Mouse (Mus musculus): ENCODE measurements at regions not wholly inside any gene's neighbourhood (a gene's known extent, or its start where the extent isn't known, plus 50 kb on each side); places are given as distances from the start of the nearest gene placed in this dataset.
A peak's percentile ranks its signal among the peaks of the same experiment; 100 is the strongest.

GRCm38 (mm10) chr13:91367896-91368556, 92.1 kb upstream of the Ssbp2 start:
- intact Hi-C loops (cut with DNase I; ENCODE audit: low total_unique reads) = loop anchor here (10.0 kb wide), 1 partner anchor 143 kb away; the partner anchor contains the start of gene Atg10
- no peak for DNase-seq

GRCm38 (mm10) chr13:91368664-91369063, 91.4 kb upstream of the Ssbp2 start:
- DNase-seq = no peak
- intact Hi-C loops (cut with DNase I; ENCODE audit: low total_unique reads) = loop anchor here (10.0 kb wide), 1 partner anchor 144 kb away; the partner anchor contains the start of gene Atg10

GRCm38 (mm10) chr13:91370021-91370420, 90.1 kb upstream of the Ssbp2 start:
- no peak for DNase-seq
- intact Hi-C loops (cut with DNase I; ENCODE audit: low total_unique reads) = loop anchor here (10.0 kb wide), 1 partner anchor 265 kb away; no protein-coding TSS in a partner anchor

- DNase-seq = peak; percentile 38
- intact Hi-C loops (cut with DNase I; ENCODE audit: low total_unique reads) = loop anchor here (10.0 kb wide), 1 partner anchor 264 kb away; no protein-coding TSS in a partner anchor
Measured at GRCm38 (mm10) chr13:91370441-91370840, 89.6 kb upstream of the Ssbp2 start.

GRCm38 (mm10) chr13:91370886-91371595, 89.0 kb upstream of the Ssbp2 start:
- peak; percentile 97 for DNase-seq

GRCm38 (mm10) chr13:91371596-91371987, 88.5 kb upstream of the Ssbp2 start:
- intact Hi-C loops (cut with DNase I; ENCODE audit: low total_unique reads) = loop anchor here (10.0 kb wide), 1 partner anchor 263 kb away; no protein-coding TSS in a partner anchor
- no peak for DNase-seq

More at GRCm38 (mm10) chr13:91370886-91371595, 89.0 kb upstream of the Ssbp2 start:
- intact Hi-C loops (cut with DNase I; ENCODE audit: low total_unique reads) = loop anchor here (10.0 kb wide), 1 partner anchor 264 kb away; no protein-coding TSS in a partner anchor

- intact Hi-C loops (cut with DNase I; ENCODE audit: low total_unique reads) = loop anchor here (2.0 to 10.0 kb wide), 2 partner anchors 86 to 262 kb away; no protein-coding TSS in a partner anchor
- peak; percentile 43 for DNase-seq
Measured at GRCm38 (mm10) chr13:91372130-91372875, 87.8 kb upstream of the Ssbp2 start.

GRCm38 (mm10) chr13:91374141-91374540, 85.9 kb upstream of the Ssbp2 start:
- peak; percentile 51 for DNase-seq
- intact Hi-C loops (cut with DNase I; ENCODE audit: low total_unique reads) = loop anchor here (10.0 kb wide), 1 partner anchor 261 kb away; no protein-coding TSS in a partner anchor

- intact Hi-C loops (cut with DNase I; ENCODE audit: low total_unique reads) = loop anchor here (10.0 kb wide), 1 partner anchor 258 kb away; no protein-coding TSS in a partner anchor
- DNase-seq = no peak
Measured at GRCm38 (mm10) chr13:91376556-91376955, 83.5 kb upstream of the Ssbp2 start.

GRCm38 (mm10) chr13:91377428-91377827, 82.7 kb upstream of the Ssbp2 start:
- intact Hi-C loops (cut with DNase I; ENCODE audit: low total_unique reads) = loop anchor here (10.0 kb wide), 1 partner anchor 257 kb away; no protein-coding TSS in a partner anchor
- DNase-seq = no peak

- intact Hi-C loops (cut with DNase I; ENCODE audit: low total_unique reads) = loop anchor here (10.0 kb wide), 1 partner anchor 257 kb away; no protein-coding TSS in a partner anchor
- DNase-seq = no peak
Measured at GRCm38 (mm10) chr13:91377972-91378371, 82.1 kb upstream of the Ssbp2 start.

- intact Hi-C loops (cut with DNase I; ENCODE audit: low total_unique reads) = no loop called here
- no peak for DNase-seq
Measured at GRCm38 (mm10) chr13:91385393-91385792, 74.7 kb upstream of the Ssbp2 start.

GRCm38 (mm10) chr13:91387913-91388312, 72.2 kb upstream of the Ssbp2 start:
- intact Hi-C loops (cut with DNase I; ENCODE audit: low total_unique reads) = no loop called here
- DNase-seq = no peak

GRCm38 (mm10) chr13:91403632-91404031, 56.5 kb upstream of the Ssbp2 start:
- DNase-seq = no peak
- intact Hi-C loops (cut with DNase I; ENCODE audit: low total_unique reads) = no loop called here

GRCm38 (mm10) chr13:91405027-91405426, 55.1 kb upstream of the Ssbp2 start:
- intact Hi-C loops (cut with DNase I; ENCODE audit: low total_unique reads) = no loop called here
- no peak for DNase-seq

GRCm38 (mm10) chr13:91410116-91410515, 50.0 kb upstream of the Ssbp2 start:
- no peak for DNase-seq
- intact Hi-C loops (cut with DNase I; ENCODE audit: low total_unique reads) = no loop called here
